Mouse (Mus musculus) limb, embryonic 11.5 days (tissue): Measurements from ENCODE around the gene Lrrc27. TPM values are rescaled to one million over a fixed set of nuclear protein-coding genes. Genes with fewer than 3 reads are reported as not detected.

Experiments used
- ATAC-seq: fragments of 200-750 bp; cut with Nextera tagmentation; 2 replicates; pipeline ENCODE4 v1.8.0; 2017; ENCODE audit warnings: low read depth; ENCODE audit not compliant: insufficient number of reproducible peaks, low FRiP score, low TSS enrichment
- DNase-seq: peaks from one replicate; pipeline ENCODE4 v3.0.0-alpha.2; 2015; ENCODE audit warnings: low spot score
- H3K27ac ChIP-seq: fragments of 300-500 bp; sonication (generic); replicated peaks from 2 replicates; pipeline ENCODE4 v1.5.1; 2014; ENCODE audit warnings: low read depth, mild to moderate bottlenecking, low read length
- H3K27me3 ChIP-seq: fragments of 300-500 bp; sonication (generic); 2 replicates; pipeline ENCODE4 v1.6.1; 2014; ENCODE audit warnings: mild to moderate bottlenecking, low read length, mixed read lengths; ENCODE audit not compliant: control insufficient read depth, insufficient read depth
- H3K36me3 ChIP-seq: fragments of 300-500 bp; sonication (generic); 2 replicates; pipeline ENCODE4 v1.6.1; 2014; ENCODE audit warnings: mild to moderate bottlenecking, low read length, moderate library complexity, mixed read lengths; ENCODE audit not compliant: control insufficient read depth, insufficient read depth
- H3K4me1 ChIP-seq: fragments of 300-500 bp; sonication (generic); 2 replicates; pipeline ENCODE4 v1.6.1; 2014; ENCODE audit warnings: low read length, mixed read lengths; ENCODE audit not compliant: control insufficient read depth, insufficient read depth
- H3K4me2 ChIP-seq: fragments of 300-500 bp; sonication (generic); 2 replicates; pipeline ENCODE4 v1.6.1; 2014; ENCODE audit warnings: low read depth, mild to moderate bottlenecking, moderate library complexity; ENCODE audit not compliant: severe bottlenecking
- H3K4me3 ChIP-seq: fragments of 300-500 bp; sonication (generic); 2 replicates; pipeline ENCODE4 v1.5.1; 2014; ENCODE audit warnings: low read depth, low read length
- H3K9ac ChIP-seq: fragments of 300-500 bp; sonication (generic); 2 replicates; pipeline ENCODE4 v1.6.1; 2014; ENCODE audit warnings: mild to moderate bottlenecking, low read length
- H3K9me3 ChIP-seq: fragments of 300-500 bp; sonication (generic); 2 replicates; pipeline ENCODE4 v1.6.1; 2016; ENCODE audit warnings: low read length; ENCODE audit not compliant: control insufficient read depth
- WGBS: fragments of 180-500 bp; shearing (Covaris S2); extraction: QIAGEN DNeasy Blood & Tissue Kit; methylation state at CpG from one replicate; pipeline ENCODE4 v1.1.7; 2014; 5-methylcytosine and 5-hydroxymethylcytosine counted together
- polyA plus RNA-seq: library from polyadenylated mRNA; unstranded; fragments of >200 nt; fragmentation: Nextera tagmentation; extraction: Ambion mirVana; gene quantifications from 2 replicates; pipeline ENCODE4 v1.2.1, GENCODE M21; 2014

Gene Lrrc27
- polyA plus RNA-seq, 1 experiment from 2014 or later, result 3.2 TPM

- Histone ChIP-seq H3K27ac (no peak overlapping the region), H3K36me3 (no peaks in the 10 kb centered on the region), H3K4me1 (no peaks in the 10 kb centered on the region), H3K9ac (no peak overlapping the region), H3K27me3 (no peaks in the 10 kb centered on the region), H3K4me3 (no peak overlapping the region), H3K9me3 (no peaks in the 10 kb centered on the region), H3K4me2 (no peak overlapping the region)
- DNase-seq, result no peak
- 73% methylated on average over 1 of the region's 1 CpGs for WGBS
- no peak for ATAC-seq
These were observed 11.3 kb downstream of the Lrrc27 start for GRCm38 (mm10) chr7:139224070-139224469.

GRCm38 (mm10) chr7:139224725-139225124 lies 11.9 kb downstream of the Lrrc27 start:
- Histone ChIP-seq H3K36me3 (no peaks in the 10 kb centered on the region), H3K4me1 (no peaks in the 10 kb centered on the region), H3K27ac (no peak overlapping the region), H3K4me3 (no peak overlapping the region), H3K9ac (no peak overlapping the region), H3K9me3 (no peaks in the 10 kb centered on the region), H3K4me2 (no peak overlapping the region), H3K27me3 (no peaks in the 10 kb centered on the region)
- DNase-seq, result no peak
- WGBS, result 70% methylated on average over 8 of the region's 8 CpGs
- ATAC-seq, result no peak

- Histone ChIP-seq H3K27me3 (no peaks in the 10 kb centered on the region), H3K4me1 (no peaks in the 10 kb centered on the region), H3K9me3 (no peaks in the 10 kb centered on the region), H3K4me2 (no peak overlapping the region), H3K27ac (no peak overlapping the region), H3K9ac (no peak overlapping the region), H3K4me3 (no peak overlapping the region), H3K36me3 (no peaks in the 10 kb centered on the region)
- WGBS, result 89% methylated on average over 7 of the region's 7 CpGs
- no peak for DNase-seq
- ATAC-seq, result no peak
These were observed 13.6 kb downstream of the Lrrc27 start for GRCm38 (mm10) chr7:139226416-139226815.

DNA sequence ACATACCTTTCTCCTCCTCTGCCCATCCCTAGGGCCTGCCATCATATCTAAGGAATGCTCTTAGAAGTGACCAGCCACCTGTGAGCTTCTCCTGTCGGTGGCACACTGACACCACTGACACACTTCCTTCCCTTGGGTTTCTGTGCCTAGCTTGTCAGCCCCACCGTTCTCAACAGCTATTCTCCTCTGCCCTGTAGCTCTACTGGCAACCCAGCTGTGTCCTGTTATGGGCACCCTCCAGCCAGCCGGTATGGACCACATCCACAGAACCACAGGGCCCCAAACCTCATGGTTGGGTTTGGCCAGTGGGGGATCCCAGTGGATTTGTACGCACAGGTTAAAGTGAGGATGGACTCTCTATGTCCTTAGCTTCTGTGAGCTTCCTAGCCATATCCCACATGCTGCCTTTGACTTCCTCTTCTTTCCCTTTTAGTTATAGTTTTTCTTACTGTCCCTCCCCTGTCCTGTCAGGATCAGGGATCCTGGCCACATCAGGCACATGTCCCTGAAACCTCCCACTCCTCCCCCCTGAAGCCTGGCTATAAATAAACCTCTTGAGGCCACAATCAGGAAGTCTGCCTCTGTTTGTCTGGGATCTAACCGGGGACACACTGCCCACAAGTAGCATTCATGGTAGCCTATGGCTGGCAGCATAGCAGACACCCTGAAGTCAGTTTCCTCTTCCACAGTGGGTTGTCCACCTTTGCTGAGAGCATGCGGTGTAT lies 15.8 kb downstream of the Lrrc27 start:
- Histone ChIP-seq H3K4me1 (no peaks in the 10 kb centered on the region; the same call in 1 of the 2 replicates), H3K27me3 (no peaks in the 10 kb centered on the region), H3K27ac (no peak overlapping the region), H3K36me3 (no peaks in the 10 kb centered on the region), H3K9ac (no peak overlapping the region), H3K4me3 (no peak overlapping the region), H3K9me3 (no peaks in the 10 kb centered on the region), H3K4me2 (no peak overlapping the region)
- DNase-seq (no peak), ATAC-seq (no peak)
- 78% methylated on average over 6 of the region's 6 CpGs for WGBS

DNA sequence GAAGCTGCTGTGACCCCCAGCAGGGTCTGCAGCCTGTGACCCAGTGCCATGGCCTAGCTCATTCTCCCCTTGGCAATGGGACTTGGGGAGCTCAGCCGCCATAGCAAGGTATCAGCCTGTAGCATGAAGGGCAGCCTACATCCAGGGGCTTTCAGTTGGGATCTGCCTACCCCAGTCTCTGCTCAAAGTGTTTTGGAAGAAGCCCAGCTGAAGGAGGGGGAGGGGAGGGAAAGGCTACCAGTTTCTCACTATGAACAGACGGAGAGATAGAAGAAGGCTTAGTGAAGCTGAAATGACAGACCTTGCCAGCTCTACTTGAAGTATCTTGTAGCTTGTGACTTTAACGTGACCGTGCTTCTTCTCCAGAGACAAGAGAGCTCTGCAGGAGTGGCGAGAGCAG lies 17.0 kb downstream of the Lrrc27 start:
- DNase-seq (no peak), ATAC-seq (no peak)
- no peaks in the 10 kb centered on the region for H3K9me3 ChIP-seq
- H3K27me3 ChIP-seq, result no peaks in the 10 kb centered on the region
- H3K27ac ChIP-seq, result no peak overlapping the region
- no peak overlapping the region for H3K9ac ChIP-seq
- H3K4me2 ChIP-seq, result no peak overlapping the region
- H3K4me3 ChIP-seq, result no peak overlapping the region
- H3K36me3 ChIP-seq, result no peaks in the 10 kb centered on the region
- peaks cover 10% of the 10 kb centered on the region for H3K4me1 ChIP-seq
- 86% methylated on average over 5 of the region's 5 CpGs for WGBS

GRCm38 (mm10) chr7:139230241-139230640 lies 17.5 kb downstream of the Lrrc27 start:
- no peak overlapping the region for H3K9ac ChIP-seq
- H3K4me1 ChIP-seq, result peaks cover 12% of the 10 kb centered on the region
- WGBS, result 63% methylated on average over 12 of the region's 12 CpGs
- H3K36me3 ChIP-seq, result no peaks in the 10 kb centered on the region
- H3K4me2 ChIP-seq, result no peak overlapping the region
- H3K9me3 ChIP-seq, result no peaks in the 10 kb centered on the region
- H3K27me3 ChIP-seq, result no peaks in the 10 kb centered on the region
- DNase-seq, result no peak
- ATAC-seq, result no peak
- no peak overlapping the region for H3K27ac ChIP-seq
- H3K4me3 ChIP-seq, result no peak overlapping the region

DNA sequence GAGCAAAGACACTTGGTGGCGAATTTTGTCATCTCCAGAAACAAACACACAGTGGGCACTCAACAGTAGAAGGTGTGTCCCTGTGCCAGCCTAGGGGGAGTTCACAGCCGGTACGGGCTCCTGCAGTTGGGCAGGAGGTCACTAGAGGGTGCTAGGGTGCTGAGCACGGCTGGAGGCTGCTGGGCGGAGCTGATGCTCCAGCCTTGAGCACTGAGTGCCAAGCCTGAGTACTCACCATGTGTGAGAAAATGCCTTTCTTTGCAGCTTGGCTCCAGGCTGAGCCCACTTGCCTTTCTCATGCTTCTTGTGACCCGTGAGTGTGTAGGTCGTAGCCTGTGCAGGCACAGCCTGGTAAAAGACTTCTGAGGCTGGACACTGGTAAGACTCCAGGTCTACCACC lies 20.9 kb downstream of the Lrrc27 start:
- Histone ChIP-seq H3K36me3 (no peaks in the 10 kb centered on the region), H3K9ac (no peak overlapping the region), H3K27ac (no peak overlapping the region), H3K9me3 (no peaks in the 10 kb centered on the region), H3K27me3 (no peaks in the 10 kb centered on the region), H3K4me1 (peaks cover 12% of the 10 kb centered on the region), H3K4me3 (no peak overlapping the region), H3K4me2 (no peak overlapping the region)
- peak; percentile 74 for ATAC-seq
- DNase-seq, result peak; percentile 90
- 1% methylated on average over 7 of the region's 7 CpGs for WGBS

DNA sequence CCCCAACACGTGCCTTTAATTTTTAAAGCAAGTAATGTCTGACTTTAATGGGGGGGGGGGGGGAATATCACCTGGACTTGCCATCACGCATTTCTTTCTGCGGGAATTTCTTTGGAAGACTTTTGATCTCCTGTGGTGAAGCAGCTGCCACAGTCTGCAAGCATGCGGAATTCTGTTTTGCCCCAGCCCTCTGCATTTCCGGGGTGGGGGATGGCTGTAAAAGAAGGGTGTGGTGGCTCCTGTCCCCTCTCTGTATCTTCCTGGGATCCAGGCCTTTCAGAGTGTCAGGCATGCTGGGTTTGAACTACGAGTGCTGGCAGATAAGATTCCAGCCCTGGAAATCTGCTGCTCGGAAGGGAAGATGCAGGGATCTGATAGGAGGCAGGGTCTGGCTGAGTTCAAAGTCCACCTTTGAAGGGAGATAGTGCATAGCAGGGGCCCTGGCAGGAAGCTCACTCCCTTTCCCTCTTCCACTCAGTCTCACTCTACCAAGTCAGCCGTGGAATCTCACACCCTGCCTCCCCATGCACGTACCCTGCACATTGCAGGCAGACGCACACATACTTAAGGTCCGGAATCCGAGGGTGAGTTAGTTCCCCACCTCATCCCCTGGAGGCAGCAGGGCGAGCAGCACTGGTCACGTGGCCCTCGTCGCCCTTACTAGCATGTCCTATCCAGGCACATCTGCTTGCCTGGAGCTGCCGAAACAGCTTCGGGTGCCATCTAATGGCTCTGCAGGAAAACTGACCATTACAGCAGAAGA lies 21.8 kb downstream of the Lrrc27 start:
- ATAC-seq, result no peak
- no peaks in the 10 kb centered on the region for H3K36me3 ChIP-seq
- H3K4me2 ChIP-seq, result no peak overlapping the region; the same call in 1 of the 2 replicates
- H3K4me1 ChIP-seq, result peaks cover 12% of the 10 kb centered on the region
- WGBS, result 3% methylated on average over 18 of the region's 18 CpGs
- no peaks in the 10 kb centered on the region for H3K27me3 ChIP-seq
- H3K4me3 ChIP-seq, result no peak overlapping the region
- H3K9ac ChIP-seq, result no peak overlapping the region
- no peaks in the 10 kb centered on the region for H3K9me3 ChIP-seq
- DNase-seq, result peak; percentile 58
- no peak overlapping the region for H3K27ac ChIP-seq
